Mouse (Mus musculus): ENCODE data around the gene Hoxb1. TPM values are rescaled to one million over a fixed set of nuclear protein-coding genes. Genes with fewer than 3 reads are reported as not detected.

The Hoxb1 gene
- polyA plus RNA-seq, 1 experiment from 2014 or later = not detected

DNA sequence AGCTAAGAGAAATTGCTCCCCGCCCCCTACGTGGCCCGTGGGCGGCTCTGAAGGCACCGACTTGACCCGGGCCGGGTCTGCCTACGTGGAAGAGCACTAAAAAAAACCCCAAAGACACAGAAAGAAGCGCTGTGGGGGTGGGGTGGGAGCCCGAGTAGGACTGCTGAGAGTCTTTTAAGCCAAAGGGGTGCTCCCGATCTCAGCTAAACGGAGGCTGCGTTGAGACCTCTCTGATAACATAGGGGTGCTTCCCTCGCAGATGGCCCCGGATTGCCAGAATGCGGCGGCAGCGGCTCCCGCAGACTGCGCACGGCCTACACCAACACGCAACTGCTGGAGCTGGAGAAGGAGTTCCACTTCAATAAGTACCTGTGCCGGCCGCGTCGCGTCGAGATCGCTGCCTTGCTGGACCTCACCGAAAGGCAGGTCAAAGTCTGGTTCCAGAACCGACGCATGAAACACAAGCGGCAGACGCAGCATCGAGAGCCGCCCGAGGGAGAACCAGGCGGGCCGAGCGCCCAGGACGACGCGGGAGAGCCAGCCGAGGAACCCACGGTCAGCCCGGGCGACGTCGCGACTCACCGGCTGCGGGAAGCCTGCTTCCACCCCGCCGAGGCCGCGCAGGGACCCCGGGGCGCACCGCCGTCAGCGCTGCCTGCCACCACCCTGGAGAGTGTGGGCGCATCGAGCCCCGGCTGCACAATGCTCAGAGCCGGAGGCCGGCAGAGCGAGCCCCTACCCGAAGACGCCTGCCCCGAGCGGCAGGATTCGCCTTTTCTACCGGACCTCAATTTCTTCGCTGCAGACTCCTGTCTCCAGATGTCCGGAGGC lies 12.6 kb upstream of the Hoxb1 start:
- CTCF ChIA-PET = interaction anchor here (0.8 to 1.8 kb wide), 5 partner anchors 19 to 268 kb away, joined by 3 to 6 read pairs (median 4); no protein-coding TSS in a partner anchor
- in situ Hi-C loops (cut with MboI; ENCODE audit: low pct_unique_long_range_greater_than_20kb) = loop anchor here (5.0 kb wide), 2 partner anchors 41 to 59 kb away; no protein-coding TSS in a partner anchor
- POLR2A ChIA-PET = interaction anchor here (0.6 to 7.8 kb wide), 19 partner anchors 8 to 269 kb away, joined by 4 to 51 read pairs (median 10); partner anchors contain the start of genes Hoxb4, Hoxb5 and Hoxb8
- TF ChIP-seq CTCF (IDR thresholded peaks at IDR 0.05) = no peak
- H3K27me3 ChIP-seq = no peaks in the 10 kb centered on the region
- DNase-seq (ENCODE audit: low read depth, low spot score) (no peak), ATAC-seq (peak; percentile 38)

DNA sequence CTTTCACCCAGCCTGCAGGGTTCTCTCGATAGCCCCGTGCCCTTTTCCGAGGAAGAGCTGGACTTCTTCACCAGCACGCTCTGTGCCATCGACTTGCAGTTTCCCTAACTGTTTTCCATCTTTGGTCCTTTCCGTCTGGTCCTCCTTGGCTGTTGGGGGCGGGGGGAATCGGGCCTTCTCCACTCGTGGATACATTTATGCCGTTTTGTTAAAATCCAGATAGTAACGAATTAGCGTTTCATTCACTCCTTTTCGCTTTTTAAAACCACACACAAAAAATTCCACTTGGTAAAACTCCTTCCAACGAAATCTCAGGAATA lies 12.1 kb upstream of the Hoxb1 start:
- TF ChIP-seq CTCF (IDR thresholded peaks at IDR 0.05) = no peak
- no peaks in the 10 kb centered on the region for H3K27me3 ChIP-seq
- DNase-seq (ENCODE audit: low read depth, low spot score) = no peak
- in situ Hi-C loops (cut with MboI; ENCODE audit: low pct_unique_long_range_greater_than_20kb) = loop anchor here (5.0 kb wide), 2 partner anchors 41 to 59 kb away; no protein-coding TSS in a partner anchor
- CTCF ChIA-PET = interaction anchor here (1.5 to 3.4 kb wide), 4 partner anchors 20 to 268 kb away, joined by 4 to 16 read pairs (median 5); partner anchors contain the start of gene Hoxb4
- POLR2A ChIA-PET = interaction anchor here (0.6 to 7.8 kb wide), 19 partner anchors 8 to 388 kb away, joined by 3 to 51 read pairs (median 7); partner anchors contain the start of genes Hoxb4 and Hoxb5
- no peak for ATAC-seq

DNA sequence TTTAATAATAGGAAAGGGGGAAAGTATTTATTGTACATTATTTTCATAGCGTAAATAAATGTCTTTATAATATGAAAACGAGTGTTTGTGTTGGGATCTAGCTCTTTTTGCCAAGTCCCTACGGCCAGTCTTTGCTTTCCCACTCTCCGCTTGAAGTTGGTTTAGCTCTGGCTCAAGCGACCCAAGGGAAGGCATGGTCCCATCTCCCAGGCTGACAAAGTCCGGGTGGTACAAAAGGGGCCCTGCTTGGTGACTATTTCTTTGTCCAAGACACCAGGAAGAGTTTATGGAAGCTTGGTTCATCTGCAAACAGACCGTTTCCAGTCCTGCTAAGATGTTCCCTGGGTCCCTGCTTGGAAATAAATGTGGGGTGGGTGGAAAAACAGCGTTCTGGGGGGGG lies 11.6 kb upstream of the Hoxb1 start:
- no peak for ATAC-seq
- DNase-seq (ENCODE audit: low read depth, low spot score) = no peak
- CTCF ChIA-PET = interaction anchor here (0.8 to 3.4 kb wide), 5 partner anchors 38 to 266 kb away, joined by 3 to 16 read pairs (median 6); partner anchors contain the start of gene Hoxb4
- POLR2A ChIA-PET = interaction anchor here (0.6 to 7.8 kb wide), 21 partner anchors 9 to 388 kb away, joined by 3 to 51 read pairs (median 9); partner anchors contain the start of genes Hoxb4 and Hoxb5
- no peak for TF ChIP-seq CTCF (IDR thresholded peaks at IDR 0.05)
- in situ Hi-C loops (cut with MboI; ENCODE audit: low pct_unique_long_range_greater_than_20kb) = loop anchor here (5.0 kb wide), 2 partner anchors 42 to 58 kb away; no protein-coding TSS in a partner anchor
- no peaks in the 10 kb centered on the region for H3K27me3 ChIP-seq

DNA sequence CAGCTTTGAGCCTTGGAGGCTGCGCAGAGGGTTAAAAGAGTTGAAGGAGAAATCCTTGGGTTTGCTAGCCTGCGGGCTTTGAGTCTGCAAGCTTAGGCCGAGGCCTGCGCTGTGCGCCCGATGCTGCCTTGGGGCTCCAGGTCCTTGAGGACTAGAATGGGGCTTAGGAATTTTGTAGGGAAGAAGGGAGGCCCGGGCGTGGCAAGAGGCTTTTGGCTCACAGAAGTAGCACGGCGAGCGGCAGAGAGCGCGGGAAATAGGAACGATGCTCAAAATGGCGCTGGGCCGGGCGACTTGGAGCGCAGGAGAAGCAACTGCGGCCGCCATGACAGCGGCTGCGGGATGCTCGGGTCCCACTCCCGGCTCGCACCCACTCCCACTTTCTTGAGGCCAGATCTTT lies 11.2 kb upstream of the Hoxb1 start:
- no peak for ATAC-seq
- H3K27me3 ChIP-seq = no peaks in the 10 kb centered on the region
- TF ChIP-seq CTCF (IDR thresholded peaks at IDR 0.05) = no peak
- in situ Hi-C loops (cut with MboI; ENCODE audit: low pct_unique_long_range_greater_than_20kb) = loop anchor here (5.0 kb wide), 2 partner anchors 42 to 58 kb away; no protein-coding TSS in a partner anchor
- CTCF ChIA-PET = interaction anchor here (0.8 to 3.4 kb wide), 7 partner anchors 38 to 266 kb away, joined by 3 to 16 read pairs (median 6); partner anchors contain the start of gene Hoxb4
- DNase-seq (ENCODE audit: low read depth, low spot score) = no peak
- POLR2A ChIA-PET = interaction anchor here (0.6 to 7.8 kb wide), 22 partner anchors 9 to 387 kb away, joined by 3 to 51 read pairs (median 6); partner anchors contain the start of genes Hoxb4 and Hoxb5

DNA sequence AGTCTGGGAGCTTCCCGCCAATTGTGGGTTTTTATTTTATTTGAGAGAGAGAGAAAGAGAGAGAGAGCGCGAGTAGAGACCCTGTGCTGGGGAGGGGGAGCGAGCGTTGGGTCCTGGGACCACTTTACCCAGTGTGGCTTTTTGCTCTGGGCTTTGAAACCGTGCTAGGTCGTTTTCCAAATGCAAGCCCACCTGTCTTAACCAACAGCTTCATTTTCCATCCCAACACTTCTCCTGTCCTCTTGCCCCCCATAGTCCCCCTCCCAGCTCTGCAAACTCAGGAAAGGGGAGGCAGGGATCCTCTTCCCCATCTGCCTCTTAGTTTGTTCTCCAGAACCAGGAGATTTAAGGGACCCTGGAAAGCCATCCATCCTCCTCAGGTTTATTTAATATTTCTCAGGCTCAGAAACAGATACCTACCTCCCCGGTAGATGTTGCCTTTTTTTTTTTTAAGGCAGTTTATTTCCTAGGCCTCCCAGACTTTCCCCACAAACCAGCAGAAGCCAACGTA lies 10.7 kb upstream of the Hoxb1 start:
- DNase-seq (ENCODE audit: low read depth, low spot score) (no peak), ATAC-seq (no peak)
- CTCF ChIA-PET = interaction anchor here (0.8 to 3.4 kb wide), 11 partner anchors 11 to 266 kb away, joined by 3 to 16 read pairs (median 5); partner anchors contain the start of genes Hoxb1 and Hoxb4
- POLR2A ChIA-PET = interaction anchor here (0.6 to 7.8 kb wide), 26 partner anchors 8 to 417 kb away, joined by 3 to 51 read pairs (median 5); partner anchors contain the start of genes Hoxb4, Hoxb5 and Hoxb6
- in situ Hi-C loops (cut with MboI; ENCODE audit: low pct_unique_long_range_greater_than_20kb) = loop anchor here (5.0 kb wide), 2 partner anchors 43 to 57 kb away; no protein-coding TSS in a partner anchor
- TF ChIP-seq CTCF (IDR thresholded peaks at IDR 0.05) = no peak
- no peaks in the 10 kb centered on the region for H3K27me3 ChIP-seq

DNA sequence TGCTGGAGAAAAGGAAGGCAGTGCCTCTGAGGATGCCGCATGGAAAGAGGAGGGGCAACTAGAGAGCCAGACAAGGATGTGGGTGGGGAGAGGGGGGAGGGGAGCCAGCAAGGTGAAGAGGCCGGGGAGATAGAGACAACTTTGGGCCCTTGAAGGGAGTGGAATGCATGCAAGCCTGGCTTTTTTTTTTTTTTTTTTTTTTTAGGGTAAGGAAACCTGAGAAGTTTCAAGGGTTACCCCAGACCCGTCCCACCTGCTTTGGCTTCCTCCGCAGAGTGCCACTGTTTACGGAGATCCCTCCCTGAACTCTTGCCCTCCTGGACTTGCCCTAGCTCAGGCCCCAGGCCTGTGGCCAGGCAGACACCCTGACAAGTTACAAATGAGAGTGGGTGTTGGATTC lies 1.7 kb upstream of the Hoxb1 start:
- POLR2A ChIA-PET = no interaction called here
- in situ Hi-C loops (cut with MboI; ENCODE audit: low pct_unique_long_range_greater_than_20kb) = no loop called here
- ATAC-seq = no peak
- no peak for TF ChIP-seq CTCF (IDR thresholded peaks at IDR 0.05)
- no peak for DNase-seq (ENCODE audit: low read depth, low spot score)
- CTCF ChIA-PET = no interaction called here
- H3K27me3 ChIP-seq = no peaks in the 10 kb centered on the region

DNA sequence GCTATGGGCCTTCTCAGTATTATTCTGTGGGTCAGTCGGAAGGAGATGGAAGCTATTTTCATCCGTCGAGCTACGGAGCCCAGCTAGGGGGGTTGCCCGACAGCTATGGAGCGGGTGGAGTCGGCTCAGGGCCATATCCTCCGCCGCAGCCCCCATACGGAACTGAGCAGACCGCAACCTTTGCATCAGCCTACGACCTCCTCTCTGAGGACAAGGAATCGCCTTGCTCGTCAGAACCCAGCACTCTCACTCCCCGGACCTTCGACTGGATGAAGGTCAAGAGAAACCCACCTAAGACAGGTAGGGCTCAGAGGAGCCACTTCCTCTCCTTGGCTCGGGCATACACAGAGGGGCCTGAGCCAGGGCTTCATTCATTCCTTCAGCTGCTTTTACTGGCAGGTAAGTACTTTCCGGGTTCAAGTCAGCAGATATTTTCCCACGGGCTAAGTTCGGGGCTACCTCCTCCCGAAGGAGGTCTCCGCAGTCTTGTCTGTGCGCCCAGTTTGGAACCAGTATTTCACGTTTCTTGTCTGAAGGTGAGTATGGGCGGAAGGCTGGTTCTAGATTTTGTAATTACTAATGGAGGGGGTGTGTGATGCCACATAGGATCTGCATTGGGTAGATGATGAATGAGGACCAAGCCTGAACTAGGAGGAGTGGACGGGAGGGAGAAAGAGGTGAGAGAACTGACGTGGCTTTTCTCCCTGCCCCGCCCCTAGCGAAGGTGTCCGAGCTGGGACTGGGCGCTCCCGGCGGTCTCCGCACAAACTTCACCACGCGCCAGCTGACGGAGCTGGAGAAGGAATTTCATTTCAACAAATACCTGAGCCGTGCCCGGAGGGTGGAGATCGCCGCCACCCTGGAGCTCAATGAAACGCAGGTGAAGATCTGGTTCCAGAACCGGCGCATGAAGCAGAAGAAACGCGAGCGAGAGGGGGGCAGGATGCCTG lies 815 bp downstream of the Hoxb1 start:
- TF ChIP-seq CTCF (IDR thresholded peaks at IDR 0.05) = no peak
- in situ Hi-C loops (cut with MboI; ENCODE audit: low pct_unique_long_range_greater_than_20kb) = no loop called here
- ATAC-seq (no peak), DNase-seq (ENCODE audit: low read depth, low spot score) (no peak)
- no peaks in the 10 kb centered on the region for H3K27me3 ChIP-seq
- CTCF ChIA-PET = interaction anchor here (1.5 kb wide), 1 partner anchor 11 kb away, joined by 4 read pairs; no protein-coding TSS in a partner anchor
- POLR2A ChIA-PET = interaction anchor here (0.8 kb wide), 1 partner anchor 12 kb away, joined by 4 read pairs; no protein-coding TSS in a partner anchor

DNA sequence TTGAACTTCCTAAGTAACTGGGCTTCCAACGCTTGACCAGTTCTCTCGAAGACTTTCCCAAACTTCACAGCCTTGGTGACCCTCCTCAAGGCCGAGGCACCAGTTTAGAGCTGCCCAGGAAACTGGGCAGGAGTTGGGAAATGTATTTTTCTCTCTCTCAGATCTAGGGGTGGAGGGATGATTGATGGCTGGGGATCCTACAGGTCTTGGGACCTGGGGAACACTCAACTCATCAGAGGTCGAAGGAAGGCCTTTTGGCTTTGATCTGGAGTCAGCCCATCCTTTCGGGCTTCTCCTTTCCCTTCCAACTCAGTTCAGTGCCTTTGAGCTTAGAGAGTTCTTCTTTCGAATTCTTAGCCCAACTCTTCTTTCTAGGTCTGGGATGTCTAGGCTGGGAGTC lies 1.6 kb downstream of the Hoxb1 start:
- ChIA-PET CTCF (no interaction called here), POLR2A (no interaction called here)
- no peak for TF ChIP-seq CTCF (IDR thresholded peaks at IDR 0.05)
- no peaks in the 10 kb centered on the region for H3K27me3 ChIP-seq
- in situ Hi-C loops (cut with MboI; ENCODE audit: low pct_unique_long_range_greater_than_20kb) = no loop called here
- ATAC-seq = no peak
- DNase-seq (ENCODE audit: low read depth, low spot score) = no peak

DNA sequence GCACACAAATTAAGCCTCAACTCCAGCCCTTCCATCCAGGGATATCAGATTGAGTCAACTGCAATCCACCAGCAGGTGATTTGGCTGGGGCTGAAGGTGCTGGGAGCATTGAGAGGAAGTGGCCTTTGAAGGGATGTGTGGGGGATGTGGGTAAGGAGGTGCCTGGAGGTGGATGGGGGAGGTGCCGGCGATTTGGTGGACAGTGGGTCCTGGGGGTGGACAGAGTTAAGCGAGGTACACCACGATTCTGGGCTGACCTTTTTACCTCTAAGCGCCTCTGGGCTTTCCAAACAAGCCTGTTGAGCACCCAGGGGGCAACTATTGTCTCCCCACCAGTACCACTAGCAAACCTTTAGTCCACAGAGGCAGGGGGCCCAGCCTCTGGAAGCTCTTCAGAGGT lies 3.1 kb downstream of the Hoxb1 start:
- in situ Hi-C loops (cut with MboI; ENCODE audit: low pct_unique_long_range_greater_than_20kb) = no loop called here
- POLR2A ChIA-PET = no interaction called here
- ATAC-seq (no peak), DNase-seq (ENCODE audit: low read depth, low spot score) (no peak)
- TF ChIP-seq CTCF (IDR thresholded peaks at IDR 0.05) = no peak
- CTCF ChIA-PET = no interaction called here
- H3K27me3 ChIP-seq = no peaks in the 10 kb centered on the region
